Mouse (Mus musculus) ES-E14 (cell line): ENCODE results near the gene Ep400. TPM values are rescaled to one million over a fixed set of nuclear protein-coding genes. Genes with fewer than 3 reads are reported as not detected.

ENCODE experiments used
- DNase-seq: peaks from one replicate; pipeline ENCODE4 v3.0.0-alpha.2; 2013; ENCODE audit warnings: low read depth, low spot score
- H3K27ac ChIP-seq: 2 replicates; pipeline ENCODE4 v1.5.1; 2012; ENCODE audit warnings: low read depth, mild to moderate bottlenecking, low read length, moderate library complexity, mixed read lengths; ENCODE audit not compliant: poor library complexity, insufficient read depth, severe bottlenecking
- H3K36me3 ChIP-seq: 2 replicates; pipeline ENCODE4 v1.6.1; 2012; ENCODE audit warnings: mild to moderate bottlenecking, low read length, moderate library complexity, mixed read lengths; ENCODE audit not compliant: control insufficient read depth, poor library complexity, insufficient read depth, severe bottlenecking
- H3K4me1 ChIP-seq, 2 experiments: fragments of 150-350 bp in 1 of 2; sonication (generic) in 1 of 2; 2 replicates each; pipeline ENCODE4 v1.6.1; 2012; ENCODE audit warnings: low read length in 2 of 2, mild to moderate bottlenecking in 1 of 2, mixed read lengths in 1 of 2; ENCODE audit not compliant: control insufficient read depth in 2 of 2, insufficient read depth in 2 of 2, poor library complexity in 1 of 2
- H3K4me3 ChIP-seq, 2 experiments: fragments of 150-350 bp in 1 of 2; sonication (generic) in 1 of 2; 2 replicates each; pipeline ENCODE4 v1.5.1; 2012; ENCODE audit warnings: low read length in 2 of 2, low read depth in 1 of 2, mild to moderate bottlenecking in 1 of 2, mixed read lengths in 1 of 2; ENCODE audit not compliant: insufficient read depth in 1 of 2, poor library complexity in 1 of 2, severe bottlenecking in 1 of 2
- H3K9ac ChIP-seq: 2 replicates; pipeline ENCODE4 v1.6.1; 2012; ENCODE audit warnings: low read depth, mild to moderate bottlenecking, low read length, mixed read lengths; ENCODE audit not compliant: poor library complexity, insufficient read depth, severe bottlenecking
- H3K9me3 ChIP-seq: fragments of 150-350 bp; sonication (generic); 2 replicates; pipeline ENCODE4 v1.6.1; 2012; ENCODE audit warnings: low read depth, mild to moderate bottlenecking, low read length; ENCODE audit not compliant: control insufficient read depth, insufficient read depth
- CHD2 ChIP-seq: IDR thresholded peaks from 2 replicates; pipeline ENCODE4 v1.6.1; 2014; ENCODE audit warnings: mild to moderate bottlenecking, low read depth, low read length, inconsistent platforms
- HCFC1 ChIP-seq: IDR thresholded peaks from 2 replicates; pipeline ENCODE4 v1.6.1; 2012; ENCODE audit warnings: low read length, inconsistent platforms, borderline replicate concordance; ENCODE audit not compliant: insufficient read depth
- MAFK ChIP-seq: IDR thresholded peaks from 2 replicates; pipeline ENCODE4 v1.6.1; 2014; ENCODE audit warnings: mild to moderate bottlenecking, low read depth, low read length, inconsistent platforms; ENCODE audit not compliant: insufficient read depth
- ZC3H11A ChIP-seq: IDR thresholded peaks from 2 replicates; pipeline ENCODE4 v1.6.1; 2012; ENCODE audit warnings: low read depth, mild to moderate bottlenecking, inconsistent platforms, low read length, borderline replicate concordance
- ZNF384 ChIP-seq: IDR thresholded peaks from 2 replicates; pipeline ENCODE4 v1.6.1; 2012; ENCODE audit warnings: low read depth, low read length, inconsistent platforms
- in situ Hi-C, 2 experiments: fragments of 600-800 bp; cut with MboI; formaldehyde crosslinking; loops; one replicate each; pipeline ENCODE4 v1.15.1; 2025; ENCODE audit warnings: low sequenced_read_pairs in 2 of 2, inconsistent platforms in 1 of 2; ENCODE audit not compliant: unreplicated experiment in 2 of 2
- total RNA-seq: library from RNA; depleted of rRNA; stranded (reverse); fragments of 300-350 nt; gene quantifications from 2 replicates; pipeline ENCODE4 v1.2.3, GENCODE M21; 2012

Ep400 gene
- total RNA-seq, 1 experiment: 56.7 TPM

GRCm38 (mm10) chr5:110779998-110780760, 9.7 kb upstream of the Ep400 start, which contains the start of gene Pus1:
TSS of gene Pus1 (minus strand) at chr5:110780659.
- peak; percentile 85 for DNase-seq
- Histone ChIP-seq H3K36me3 (peaks cover 23% of the 10 kb centered on the region), H3K9me3 (no peaks in the 10 kb centered on the region), H3K4me3 (peak within 1 kb of the TSS; percentile 77 to 95), H3K9ac (peak within 1 kb of the TSS; percentile 89), H3K27ac (no peak within 1 kb of the TSS; the same call in 1 of the 2 replicates), H3K4me1 (peaks cover 0 to 6% of the 10 kb centered on the region in 2 experiments; a peak in 1 of 4 replicates)
- no peak for TF ChIP-seq MAFK
- no peak for TF ChIP-seq ZC3H11A
- TF ChIP-seq HCFC1: peak; percentile 71; the same call in 1 of the 2 replicates
- TF ChIP-seq CHD2: no peak
- TF ChIP-seq ZNF384: peak; percentile 94; the same call in 1 of the 2 replicates
- in situ Hi-C loops: no loop called here

- DNase-seq: no peak
- TF ChIP-seq MAFK (no peak), CHD2 (no peak), ZNF384 (no peak; the same call in 1 of the 2 replicates), HCFC1 (no peak), ZC3H11A (no peak)
- Histone ChIP-seq H3K4me1 (peaks cover 0 to 13% of the 10 kb centered on the region in 2 experiments; a peak in 1 of 4 replicates), H3K36me3 (peaks cover 28% of the 10 kb centered on the region), H3K4me3 (peak overlapping the region; percentile 77 to 95), H3K9ac (peak overlapping the region; percentile 89), H3K27ac (no peak overlapping the region), H3K9me3 (no peaks in the 10 kb centered on the region)
- in situ Hi-C loops: no loop called here
Measured at GRCm38 (mm10) chr5:110779276-110779997, 8.9 kb upstream of the Ep400 start.

GRCm38 (mm10) chr5:110778263-110778662, 7.7 kb upstream of the Ep400 start:
- peaks cover 37% of the 10 kb centered on the region for H3K36me3 ChIP-seq
- peaks cover 0 to 19% of the 10 kb centered on the region in 2 experiments; a peak in 1 of 4 replicates for H3K4me1 ChIP-seq
- H3K27ac ChIP-seq: no peak overlapping the region
- TF ChIP-seq CHD2: no peak
- no peak for TF ChIP-seq ZC3H11A
- TF ChIP-seq HCFC1: no peak
- TF ChIP-seq MAFK: no peak
- no peak for TF ChIP-seq ZNF384
- no peak for DNase-seq
- in situ Hi-C loops: no loop called here
- no peak overlapping the region for H3K4me3 ChIP-seq
- H3K9ac ChIP-seq: no peak overlapping the region
- no peaks in the 10 kb centered on the region for H3K9me3 ChIP-seq

GRCm38 (mm10) chr5:110776141-110776540, 5.6 kb upstream of the Ep400 start:
- no peak overlapping the region for H3K27ac ChIP-seq
- in situ Hi-C loops: no loop called here
- peaks cover 0 to 18% of the 10 kb centered on the region in 2 experiments; a peak in 1 of 4 replicates for H3K4me1 ChIP-seq
- no peak overlapping the region for H3K4me3 ChIP-seq
- H3K9me3 ChIP-seq: no peaks in the 10 kb centered on the region
- TF ChIP-seq HCFC1: no peak
- no peak for DNase-seq
- H3K9ac ChIP-seq: no peak overlapping the region
- peaks cover 38% of the 10 kb centered on the region for H3K36me3 ChIP-seq
